Mouse (Mus musculus) left cerebral cortex, postnatal 10 days (tissue): ENCODE measurements around the gene Siae. TPM values are rescaled to one million over a fixed set of nuclear protein-coding genes. Genes with fewer than 3 reads are reported as not detected.
A peak's percentile ranks its signal among the peaks of the same experiment; 100 is the strongest.

ENCODE experiments used
- DNase-seq, 2 experiments: peaks; one replicate each; pipeline ENCODE4 v3.0.0; 2021 to 2022; ENCODE audit warnings: low spot score in 2 of 2, mixed read lengths in 1 of 2; ENCODE audit errors: extremely low spot score in 1 of 2
- intact Hi-C: fragments of 180-260 bp; cut with DNase I; formaldehyde crosslinking; loops from one replicate; pipeline ENCODE4 v1.15.1; 2025
- total RNA-seq, 2 experiments: library from RNA; stranded (reverse); gene quantifications; 2 replicates each; pipeline ENCODE4 v1.2.3; 2021

Siae gene
- total RNA-seq, 2 experiments from 2014 or later = 13.6 to 16.3 TPM

- intact Hi-C loops = loop anchor here (5.0 kb wide), 1 partner anchor 127 kb away; no protein-coding TSS in a partner anchor
Measured at GRCm38 (mm10) chr9:37539170-37540025, 16.1 kb upstream of the Siae start, which contains the start of gene Vsig2. Gene Vsig2, plus strand, starts transcription at chr9:37539255.

GRCm38 (mm10) chr9:37540226-37540625 is 15.3 kb upstream of the Siae start:
- intact Hi-C loops = loop anchor here (5.0 kb wide), 1 partner anchor 128 kb away; no protein-coding TSS in a partner anchor
- DNase-seq = peak in 1 of 2 experiments; percentile 25

More at GRCm38 (mm10) chr9:37539170-37540025, 16.1 kb upstream of the Siae start, which contains the start of gene Vsig2:
- DNase-seq = peak in 1 of 2 experiments; percentile 71

GRCm38 (mm10) chr9:37540701-37541575 is 14.6 kb upstream of the Siae start:
- no peak for DNase-seq
- intact Hi-C loops = loop anchor here (5.0 kb wide), 1 partner anchor 129 kb away; no protein-coding TSS in a partner anchor

DNA sequence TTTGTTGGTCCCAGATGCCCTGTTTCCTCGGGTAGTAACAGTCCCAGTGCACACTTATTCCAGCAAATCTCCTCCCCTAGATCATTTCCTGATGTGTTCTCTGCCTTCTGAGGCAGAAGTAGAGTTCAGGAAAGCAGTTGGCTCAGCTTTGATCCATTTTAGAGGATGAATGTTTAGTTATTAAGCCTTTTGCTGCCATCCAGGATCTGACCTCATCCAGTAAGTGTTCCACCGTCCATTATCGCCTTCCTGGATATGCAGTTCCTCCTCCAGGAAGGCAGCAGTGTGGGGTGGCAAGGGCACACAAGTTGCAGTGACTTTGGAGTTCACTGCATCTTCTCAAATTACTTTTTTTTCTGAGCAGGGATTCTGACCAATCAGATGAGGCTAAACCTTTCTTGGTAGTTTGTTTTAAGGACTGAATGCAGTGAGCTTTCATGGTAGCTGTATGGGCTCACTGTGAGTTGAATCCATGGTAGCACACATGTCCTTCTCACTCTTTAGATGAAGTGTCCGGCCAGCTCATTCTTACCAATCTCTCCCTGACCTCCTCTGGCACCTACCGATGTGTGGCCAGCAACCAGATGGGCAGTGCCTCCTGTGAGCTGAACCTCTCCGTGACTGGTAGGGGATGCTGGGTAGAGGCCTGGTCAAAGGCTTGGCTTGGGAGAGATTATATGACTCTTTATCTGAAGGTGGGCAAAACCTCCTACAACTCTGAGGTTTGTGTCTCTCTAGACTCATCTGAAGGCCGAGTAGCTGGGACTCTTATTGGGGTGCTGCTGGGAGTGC is 13.5 kb upstream of the Siae start:
- no peak for DNase-seq
- intact Hi-C loops = loop anchor here (5.0 kb wide), 1 partner anchor 130 kb away; no protein-coding TSS in a partner anchor

DNA sequence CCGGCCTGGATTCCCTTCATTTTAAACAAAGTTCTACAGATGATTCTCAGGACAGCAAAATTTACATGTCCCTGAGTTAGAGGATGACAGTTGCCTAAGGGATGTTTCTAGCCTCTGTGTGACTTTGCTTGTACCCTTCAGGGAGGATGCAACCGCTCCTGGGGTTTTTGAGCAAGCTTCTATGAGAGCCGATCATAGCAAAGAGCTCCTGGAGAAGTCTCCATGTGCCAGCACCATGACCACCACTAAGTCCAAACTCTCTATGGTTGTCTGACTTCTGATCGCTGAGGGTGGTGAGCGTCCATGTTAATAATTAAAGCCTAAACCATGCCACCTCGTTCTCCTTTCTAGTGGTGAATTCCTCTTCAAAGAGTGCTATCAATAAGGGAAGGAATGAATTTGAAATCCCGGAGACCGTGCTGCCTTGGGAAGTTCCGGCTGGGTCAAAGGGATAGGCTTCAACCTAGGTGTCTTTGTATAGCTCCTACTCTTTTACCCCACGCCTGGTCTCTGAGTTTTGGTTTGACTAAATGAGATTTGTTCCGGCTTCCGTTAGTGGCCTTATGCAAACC is 11.5 kb upstream of the Siae start:
- DNase-seq = no peak
- intact Hi-C loops = loop anchor here (2.0 to 5.0 kb wide), 2 partner anchors 81 to 132 kb away; no protein-coding TSS in a partner anchor

DNA sequence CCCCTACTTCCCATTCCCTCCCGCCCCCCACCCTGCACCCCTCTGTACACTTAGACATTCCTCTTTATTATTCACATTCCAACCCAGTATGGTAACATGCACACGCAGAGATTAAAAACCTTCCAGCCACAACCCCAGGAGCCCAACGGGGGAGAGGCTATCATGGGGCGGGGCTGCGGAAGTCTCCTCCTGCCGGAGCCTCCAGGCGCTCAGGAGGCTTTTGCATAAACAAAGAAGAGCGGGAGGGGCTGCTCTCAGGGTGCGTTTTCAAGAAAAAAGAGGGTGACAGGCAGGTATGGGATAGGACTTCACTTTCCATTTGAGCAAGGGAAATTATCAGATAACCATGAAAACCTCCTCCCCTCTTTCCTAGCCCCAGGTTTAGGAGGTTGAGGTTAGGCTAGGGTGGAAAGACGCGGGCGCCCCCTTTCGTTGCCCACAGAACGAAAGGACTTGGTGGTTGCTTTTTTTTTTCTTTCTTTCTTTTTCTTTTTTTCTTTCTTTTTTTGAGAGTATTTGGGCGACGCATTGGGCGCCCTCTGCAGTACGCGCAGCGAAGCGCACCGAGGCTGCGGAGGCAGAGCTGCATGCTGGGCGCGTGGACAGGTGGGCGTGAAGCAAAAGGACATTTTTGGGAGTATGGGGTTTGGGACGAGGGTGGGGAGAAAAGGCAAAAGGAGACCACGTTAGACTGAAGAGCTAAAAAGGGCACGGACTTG is 10.9 kb upstream of the Siae start:
- peak; percentile 58 to 82 for DNase-seq
- intact Hi-C loops = loop anchor here (2.0 to 5.0 kb wide), 2 partner anchors 82 to 132 kb away; no protein-coding TSS in a partner anchor

DNA sequence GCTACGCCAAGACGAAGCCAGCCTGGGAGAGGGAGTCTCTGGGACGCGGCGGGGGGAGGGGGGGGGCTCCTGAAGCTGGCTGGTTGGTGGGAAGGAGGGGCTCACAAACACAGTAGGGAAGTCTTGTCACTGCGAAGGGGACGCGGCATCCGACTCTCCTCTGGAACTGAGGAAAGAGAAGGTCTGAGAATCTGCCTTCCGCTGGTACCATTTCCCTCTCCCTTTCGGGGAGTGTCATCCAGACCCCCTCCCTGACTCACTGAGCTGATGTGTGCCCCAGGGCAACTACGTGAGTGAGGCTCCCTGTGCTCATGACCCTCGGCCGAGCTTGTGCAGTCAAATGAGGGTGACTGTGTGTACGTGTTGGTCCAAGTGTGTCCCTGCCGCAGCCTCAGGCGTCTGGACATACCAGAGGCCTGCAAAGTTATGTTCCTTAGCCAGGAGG is 10.3 kb upstream of the Siae start:
- intact Hi-C loops = loop anchor here (2.0 kb wide), 1 partner anchor 82 kb away; no protein-coding TSS in a partner anchor

DNA sequence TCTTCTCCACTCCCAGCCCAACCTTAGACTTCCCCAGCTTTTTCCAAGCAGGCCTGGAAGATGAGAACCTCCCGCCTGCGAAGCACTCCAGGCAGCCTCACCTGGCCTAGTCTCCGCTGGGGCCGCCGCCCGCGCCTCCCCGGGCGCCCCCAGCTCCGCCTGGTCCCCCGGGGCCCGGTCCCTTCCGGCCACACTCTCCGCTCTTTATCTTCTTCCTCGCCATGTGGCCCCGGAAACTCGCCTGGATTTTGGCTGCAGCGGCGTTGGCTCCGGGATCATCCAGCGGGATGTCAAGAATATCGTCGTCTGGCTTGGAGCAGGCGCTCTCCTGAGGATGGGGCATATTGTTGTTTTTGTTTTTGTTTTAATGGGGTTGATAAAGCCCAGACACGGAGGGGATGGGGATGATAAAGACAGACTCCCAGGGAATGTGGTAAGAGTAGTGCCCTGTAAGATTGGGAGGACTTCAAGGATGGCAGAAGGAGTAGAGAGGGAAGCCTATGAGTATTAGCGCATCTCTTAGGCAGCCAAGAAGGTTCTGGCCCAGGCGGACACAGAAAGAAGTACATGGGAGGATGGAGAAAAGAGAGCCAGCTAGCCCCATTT is 9.5 kb upstream of the Siae start:
- intact Hi-C loops = loop anchor here (2.0 kb wide), 1 partner anchor 83 kb away; no protein-coding TSS in a partner anchor
- DNase-seq = no peak

More for the DNA sequence above, 10.3 kb upstream of the Siae start:
- no peak for DNase-seq

DNA sequence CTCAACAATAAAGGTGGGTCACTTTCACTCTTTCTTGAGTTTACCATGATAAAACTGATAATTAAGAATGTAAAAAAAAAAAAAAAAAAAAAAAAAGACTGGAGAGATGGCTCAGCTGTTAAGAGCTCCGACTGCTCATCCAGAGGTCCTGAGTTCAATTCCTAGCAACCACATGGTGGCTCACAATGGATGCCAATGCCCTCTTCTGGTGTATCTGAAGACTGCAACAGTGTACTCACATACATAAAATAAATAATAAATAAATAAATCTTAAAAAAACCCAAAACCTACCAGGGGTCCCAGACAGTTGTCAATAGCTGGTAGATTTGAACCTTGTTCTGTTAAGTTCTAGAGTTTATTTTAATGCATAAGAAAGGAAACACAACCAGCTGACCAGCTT is 8.6 kb upstream of the Siae start:
- intact Hi-C loops = no loop called here

GRCm38 (mm10) chr9:37550435-37550834 is 5.1 kb upstream of the Siae start:
- intact Hi-C loops = loop anchor here (2.0 kb wide), 1 partner anchor 62 kb away; the partner anchor contains the start of gene Spa17
- DNase-seq = no peak

More for the DNA sequence above, 8.6 kb upstream of the Siae start:
- DNase-seq = no peak

- DNase-seq = no peak
- intact Hi-C loops = loop anchor here (2.0 kb wide), 1 partner anchor 61 kb away; the partner anchor contains the start of gene Spa17
Measured at GRCm38 (mm10) chr9:37551751-37552531, 3.6 kb upstream of the Siae start.

DNA sequence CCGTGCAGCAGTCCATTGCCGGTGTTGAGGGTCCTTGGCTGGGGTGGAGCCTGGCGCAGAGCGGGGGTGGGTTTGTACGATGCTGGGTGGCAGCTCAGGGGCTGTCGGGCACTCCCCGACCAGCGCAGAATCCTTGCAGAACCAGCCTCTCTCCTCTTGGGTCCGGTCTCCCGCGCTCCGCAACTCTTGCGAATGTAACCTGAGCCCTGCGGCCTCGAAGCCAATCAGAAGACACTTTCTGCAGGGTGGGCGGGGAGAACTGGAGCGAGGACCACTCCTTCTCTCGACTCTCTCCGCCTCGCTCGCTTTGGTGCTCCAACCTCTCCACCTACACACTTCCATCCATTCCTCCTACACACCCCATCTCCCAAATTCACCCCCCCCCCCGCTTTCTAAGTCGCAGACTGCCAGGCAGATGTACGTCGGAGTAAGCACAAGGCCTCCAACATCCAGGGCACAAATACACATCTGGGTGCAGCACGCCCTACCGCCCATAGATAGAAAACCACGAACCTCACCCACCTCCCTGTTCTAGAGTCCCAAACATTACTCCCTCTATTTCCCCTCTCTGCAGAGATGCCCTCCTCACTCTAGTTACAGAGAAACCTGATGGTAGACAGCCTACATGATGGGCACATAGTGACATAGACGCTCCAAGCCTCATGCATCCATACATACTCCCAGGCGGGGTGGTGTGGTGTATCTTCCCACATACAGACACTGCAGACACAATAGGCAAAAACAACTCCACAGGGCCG is 2.8 kb upstream of the Siae start, which contains the start of gene Nrgn:
Nrgn (minus strand) TSS at position 369 of the 758 bp plus-strand sequence.
- DNase-seq = peak; percentile 88 to 89
- intact Hi-C loops = no loop called here

DNA sequence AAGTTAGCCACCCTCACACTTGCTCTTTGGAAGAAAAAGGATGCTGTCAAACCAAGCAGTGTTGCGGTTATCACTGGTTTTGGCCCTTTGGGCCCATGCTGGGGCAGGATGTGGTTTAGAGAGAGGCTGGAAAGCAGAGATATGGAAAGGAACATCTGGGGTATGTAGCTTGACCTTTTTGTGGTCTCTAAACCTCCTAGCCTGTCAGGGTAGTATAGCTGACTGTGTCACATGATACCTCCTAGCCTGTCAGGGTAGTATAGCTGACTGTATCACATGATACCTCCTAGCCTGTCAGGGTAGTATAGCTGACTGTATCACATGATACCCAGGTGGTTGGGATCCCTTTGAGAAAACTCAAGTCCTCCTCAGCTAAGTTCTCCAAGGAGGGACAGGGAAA is 1.2 kb upstream of the Siae start:
- intact Hi-C loops = no loop called here
- no peak for DNase-seq

DNA sequence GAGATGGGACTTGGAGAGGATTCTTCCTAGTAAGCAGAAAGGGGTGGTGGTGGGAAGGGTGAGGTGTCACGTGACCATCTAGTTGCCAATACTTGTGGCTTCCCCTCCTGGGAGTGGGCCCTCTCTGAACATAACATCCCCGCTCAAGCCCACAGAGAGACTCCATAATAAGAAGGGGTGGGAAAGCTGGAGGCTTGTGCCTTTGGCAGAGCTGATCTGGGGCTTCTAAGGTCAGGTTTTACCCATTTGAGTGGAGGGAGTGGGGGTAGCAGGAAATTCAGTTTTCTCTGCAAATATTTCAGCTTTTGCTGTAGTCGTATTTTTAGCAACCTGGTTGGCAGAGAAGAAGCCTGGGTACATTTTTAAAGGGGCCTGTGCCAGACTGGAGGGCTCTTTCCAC is 868 bp downstream of the Siae start:
- DNase-seq = no peak

DNA sequence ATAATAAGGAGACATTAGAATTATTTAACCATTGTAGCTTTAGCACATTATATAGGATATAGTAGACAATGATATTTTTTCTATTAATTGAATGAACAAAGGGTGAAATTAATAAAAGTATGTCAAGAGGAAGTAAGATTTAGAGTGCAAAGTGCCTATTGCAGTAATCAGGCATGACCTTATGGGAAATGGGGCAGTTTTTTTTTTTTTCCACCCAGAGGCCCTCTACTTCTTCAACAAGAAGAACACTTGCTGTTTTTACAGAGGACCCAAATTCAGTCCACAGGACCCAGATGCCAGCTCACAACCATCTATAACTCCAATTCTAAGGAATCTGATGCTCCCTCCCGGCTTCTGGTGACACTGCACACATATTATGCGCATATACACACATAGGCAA is 5.1 kb downstream of the Siae start:
- no peak for DNase-seq
- intact Hi-C loops = no loop called here

More for the DNA sequence above, 868 bp downstream of the Siae start:
- intact Hi-C loops = no loop called here
